Mouse (Mus musculus) forebrain, embryonic 14.5 days (tissue): ENCODE measurements around the gene Uqcr11. TPM values are rescaled to one million over a fixed set of nuclear protein-coding genes. Genes with fewer than 3 reads are reported as not detected.
A peak's percentile ranks its signal among the peaks of the same experiment; 100 is the strongest.

Experiments used
- ATAC-seq: fragments of 200-750 bp; cut with Nextera tagmentation; 2 replicates; pipeline ENCODE4 v1.8.0; 2017; ENCODE audit warnings: mild to moderate bottlenecking, moderate library complexity
- DNase-seq: peaks from one replicate; pipeline ENCODE4 v3.0.0-alpha.2; 2015; ENCODE audit warnings: low spot score
- H3K27ac ChIP-seq: fragments of 300-500 bp; sonication (generic); 2 replicates; pipeline ENCODE4 v1.5.1; 2014; ENCODE audit warnings: low read depth, mild to moderate bottlenecking, control low read depth, low read length, moderate library complexity
- H3K27me3 ChIP-seq: fragments of 300-500 bp; sonication (generic); replicated peaks from 2 replicates; pipeline ENCODE4 v1.6.1; 2014; ENCODE audit warnings: low read length, control low read depth, mixed read lengths; ENCODE audit not compliant: control insufficient read depth, insufficient read depth
- H3K36me3 ChIP-seq: fragments of 300-500 bp; sonication (generic); 2 replicates; pipeline ENCODE4 v1.6.1; 2014; ENCODE audit warnings: low read length, control low read depth; ENCODE audit not compliant: control insufficient read depth, insufficient read depth
- H3K4me1 ChIP-seq: fragments of 300-500 bp; sonication (generic); 2 replicates; pipeline ENCODE4 v1.6.1; 2014; ENCODE audit warnings: antibody characterized with exemption, low read length, control low read depth; ENCODE audit not compliant: control insufficient read depth, insufficient read depth
- H3K4me2 ChIP-seq: fragments of 300-500 bp; sonication (generic); 2 replicates; pipeline ENCODE4 v1.6.1; 2014; ENCODE audit warnings: mild to moderate bottlenecking, control low read depth, low read length
- H3K4me3 ChIP-seq: fragments of 300-500 bp; sonication (generic); 2 replicates; pipeline ENCODE4 v1.5.1; 2014; ENCODE audit warnings: low read depth, low read length, control low read depth
- H3K9ac ChIP-seq: fragments of 300-500 bp; sonication (generic); 2 replicates; pipeline ENCODE4 v1.6.1; 2014; ENCODE audit warnings: mild to moderate bottlenecking, low read length, control low read depth, moderate library complexity
- H3K9me3 ChIP-seq: fragments of 300-500 bp; sonication (generic); replicated peaks from 2 replicates; pipeline ENCODE4 v1.6.1; 2016; ENCODE audit warnings: low read length, control low read depth, mixed read lengths; ENCODE audit not compliant: control insufficient read depth
- WGBS: fragments of 180-500 bp; shearing (Covaris S2); extraction: QIAGEN DNeasy Blood & Tissue Kit; methylation state at CpG from one replicate; pipeline ENCODE4 v1.1.7; 2014; 5-methylcytosine and 5-hydroxymethylcytosine counted together
- polyA plus RNA-seq: library from polyadenylated mRNA; unstranded; fragments of >200 nt; fragmentation: Nextera tagmentation; extraction: Ambion mirVana; gene quantifications from 2 replicates; pipeline ENCODE4 v1.2.1, GENCODE M21; 2014

The Uqcr11 gene
- polyA plus RNA-seq, 1 experiment from 2014 or later = 893 TPM

- ATAC-seq = peak; percentile 54
- peak; percentile 59 for DNase-seq
- H3K27me3 ChIP-seq = no peaks in the 10 kb centered on the region
- no peak overlapping the region for H3K4me3 ChIP-seq
- peaks cover 91% of the 10 kb centered on the region for H3K36me3 ChIP-seq
- WGBS = 75% methylated on average over 9 of the region's 9 CpGs
- H3K9ac ChIP-seq = no peak overlapping the region
- H3K9me3 ChIP-seq = no peaks in the 10 kb centered on the region
- H3K4me1 ChIP-seq = peaks cover 21% of the 10 kb centered on the region
- H3K27ac ChIP-seq = peak overlapping the region; percentile 79
- H3K4me2 ChIP-seq = peak overlapping the region; percentile 19; the same call in 1 of the 2 replicates
Measured at GRCm38 (mm10) chr10:80421651-80422472, 15.2 kb upstream of the Uqcr11 start.

- Histone ChIP-seq H3K4me2 (no peak overlapping the region), H3K36me3 (peaks cover 91% of the 10 kb centered on the region), H3K9ac (no peak overlapping the region), H3K27me3 (no peaks in the 10 kb centered on the region), H3K27ac (peak overlapping the region; percentile 79; the same call in 1 of the 2 replicates), H3K9me3 (no peaks in the 10 kb centered on the region), H3K4me3 (no peak overlapping the region), H3K4me1 (peaks cover 21% of the 10 kb centered on the region)
- no peak for ATAC-seq
- DNase-seq = no peak
- WGBS = 94% methylated on average over 8 of the region's 8 CpGs
Measured at GRCm38 (mm10) chr10:80421208-80421607, 14.6 kb upstream of the Uqcr11 start.

GRCm38 (mm10) chr10:80420729-80421128 is 14.1 kb upstream of the Uqcr11 start:
- H3K27ac ChIP-seq = 0 out of 2 replicates have a peak overlapping the region, but pooled peaks have one; percentile 79
- no peak overlapping the region for H3K4me3 ChIP-seq
- DNase-seq (no peak), ATAC-seq (no peak)
- no peak overlapping the region for H3K9ac ChIP-seq
- no peaks in the 10 kb centered on the region for H3K9me3 ChIP-seq
- peaks cover 91% of the 10 kb centered on the region for H3K36me3 ChIP-seq
- H3K27me3 ChIP-seq = no peaks in the 10 kb centered on the region
- no peak overlapping the region for H3K4me2 ChIP-seq
- H3K4me1 ChIP-seq = peaks cover 21% of the 10 kb centered on the region
- 90% methylated on average over 10 of the region's 10 CpGs for WGBS

GRCm38 (mm10) chr10:80419419-80419818 is 12.8 kb upstream of the Uqcr11 start:
- Histone ChIP-seq H3K36me3 (peaks cover 91% of the 10 kb centered on the region), H3K27me3 (no peaks in the 10 kb centered on the region), H3K4me1 (peaks cover 21% of the 10 kb centered on the region), H3K9ac (peak overlapping the region; percentile 5; the same call in 1 of the 2 replicates), H3K27ac (peak overlapping the region; percentile 65; the same call in 1 of the 2 replicates), H3K4me3 (no peak overlapping the region), H3K4me2 (no peak overlapping the region), H3K9me3 (no peaks in the 10 kb centered on the region)
- 64% methylated on average over 8 of the region's 8 CpGs for WGBS
- DNase-seq = peak; percentile 27
- no peak for ATAC-seq

DNA sequence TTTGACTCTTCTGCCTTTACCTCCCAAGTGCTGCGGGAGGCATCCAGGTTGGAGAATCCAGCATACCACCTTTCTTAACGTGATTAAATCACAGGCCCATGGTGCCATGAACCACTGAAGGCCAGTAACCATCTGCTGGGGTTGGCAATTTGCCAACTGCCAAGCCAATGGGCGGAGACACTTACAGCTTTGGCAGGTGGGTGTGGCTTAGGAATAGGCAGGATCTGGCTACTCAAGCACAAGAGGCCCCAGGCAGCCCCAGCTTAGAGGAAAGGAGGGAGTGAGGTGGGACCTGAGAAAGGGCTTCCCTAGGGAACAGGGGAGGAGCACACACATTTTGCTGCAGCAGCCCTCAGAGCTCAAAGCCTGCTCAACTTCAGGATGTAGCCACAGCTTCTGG is 11.7 kb upstream of the Uqcr11 start:
- peak overlapping the region; percentile 17; the same call in 1 of the 2 replicates for H3K9ac ChIP-seq
- no peaks in the 10 kb centered on the region for H3K9me3 ChIP-seq
- peaks cover 21% of the 10 kb centered on the region for H3K4me1 ChIP-seq
- H3K27me3 ChIP-seq = no peaks in the 10 kb centered on the region
- H3K4me3 ChIP-seq = no peak overlapping the region
- peak overlapping the region; percentile 65; the same call in 1 of the 2 replicates for H3K27ac ChIP-seq
- H3K36me3 ChIP-seq = peaks cover 92% of the 10 kb centered on the region
- DNase-seq (peak; percentile 88), ATAC-seq (peak; percentile 70)
- 37% methylated on average over 3 of the region's 3 CpGs for WGBS
- H3K4me2 ChIP-seq = no peak overlapping the region

DNA sequence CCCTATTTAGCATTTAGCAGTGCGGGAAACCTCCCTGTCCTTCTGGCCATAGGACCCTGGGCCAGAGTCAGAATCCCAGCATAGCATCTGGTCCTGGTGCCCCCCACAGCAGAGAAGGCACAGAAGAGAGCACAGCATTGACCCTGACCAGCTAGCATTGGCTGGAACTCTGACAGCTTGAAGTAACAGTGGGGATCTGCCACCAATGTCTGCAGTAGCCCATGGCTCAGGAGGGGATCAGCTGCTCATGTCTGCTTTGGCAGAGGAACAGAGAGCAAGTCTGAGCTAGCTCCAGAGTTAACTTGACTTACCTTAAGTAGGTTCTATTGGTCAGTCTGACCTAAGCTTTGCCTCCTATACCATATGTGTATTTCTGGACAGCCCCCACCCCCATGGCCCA is 11.2 kb upstream of the Uqcr11 start:
- Histone ChIP-seq H3K36me3 (peaks cover 95% of the 10 kb centered on the region), H3K4me1 (peaks cover 20% of the 10 kb centered on the region), H3K27me3 (no peaks in the 10 kb centered on the region), H3K9me3 (no peaks in the 10 kb centered on the region), H3K27ac (0 out of 2 replicates have a peak overlapping the region, but pooled peaks have one; percentile 54), H3K4me3 (no peak overlapping the region), H3K9ac (no peak overlapping the region), H3K4me2 (no peak overlapping the region)
- ATAC-seq = no peak
- WGBS = 89% methylated on average over 1 of the region's 1 CpGs
- no peak for DNase-seq

- peaks cover 17% of the 10 kb centered on the region for H3K4me1 ChIP-seq
- H3K27ac ChIP-seq = 0 out of 2 replicates have a peak overlapping the region, but pooled peaks have one; percentile 54
- no peak overlapping the region for H3K4me3 ChIP-seq
Measured at GRCm38 (mm10) chr10:80417371-80417770, 10.7 kb upstream of the Uqcr11 start.

DNA sequence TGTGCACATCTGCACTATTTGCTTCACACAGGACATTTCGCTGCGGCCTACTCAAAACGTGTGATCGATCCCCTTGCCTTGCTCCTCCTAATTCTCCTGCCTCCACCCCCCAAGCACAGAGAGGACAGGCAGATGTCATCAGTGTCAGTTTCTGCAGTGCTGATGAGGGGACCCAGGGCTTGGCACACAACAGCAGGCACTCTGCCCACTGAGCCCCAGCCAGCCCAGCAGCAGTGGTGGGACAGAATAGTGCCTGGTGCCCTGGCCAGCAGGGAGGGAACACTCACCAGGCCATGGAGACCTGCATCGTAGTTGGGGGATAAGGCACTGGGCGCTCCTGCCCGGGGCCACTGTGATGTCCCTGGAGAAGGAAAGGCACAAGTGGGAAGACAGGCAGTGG is 8.9 kb upstream of the Uqcr11 start:
- H3K27me3 ChIP-seq = no peaks in the 10 kb centered on the region
- no peak overlapping the region for H3K9ac ChIP-seq
- no peak for DNase-seq
- ATAC-seq = no peak
- WGBS = 91% methylated on average over 7 of the region's 7 CpGs
- H3K36me3 ChIP-seq = peaks cover 100% of the 10 kb centered on the region
- peaks cover 13% of the 10 kb centered on the region for H3K4me1 ChIP-seq
- H3K9me3 ChIP-seq = no peaks in the 10 kb centered on the region
- no peak overlapping the region for H3K4me3 ChIP-seq
- H3K4me2 ChIP-seq = no peak overlapping the region
- no peak overlapping the region for H3K27ac ChIP-seq

More at GRCm38 (mm10) chr10:80417371-80417770, 10.7 kb upstream of the Uqcr11 start:
- no peak for DNase-seq
- WGBS = 92% methylated on average over 10 of the region's 10 CpGs
- no peak for ATAC-seq
- H3K9ac ChIP-seq = no peak overlapping the region
- H3K9me3 ChIP-seq = no peaks in the 10 kb centered on the region
- peaks cover 99% of the 10 kb centered on the region for H3K36me3 ChIP-seq
- H3K4me2 ChIP-seq = no peak overlapping the region
- no peaks in the 10 kb centered on the region for H3K27me3 ChIP-seq
